Mouse (Mus musculus): ENCODE results near the gene Ceacam3.
"Not testable (repeated sequence)": the region's sequence is repeated elsewhere in the genome, so short reads cannot be mapped to it uniquely, and the experiment has no call there.

Gene Ceacam3

DNA sequence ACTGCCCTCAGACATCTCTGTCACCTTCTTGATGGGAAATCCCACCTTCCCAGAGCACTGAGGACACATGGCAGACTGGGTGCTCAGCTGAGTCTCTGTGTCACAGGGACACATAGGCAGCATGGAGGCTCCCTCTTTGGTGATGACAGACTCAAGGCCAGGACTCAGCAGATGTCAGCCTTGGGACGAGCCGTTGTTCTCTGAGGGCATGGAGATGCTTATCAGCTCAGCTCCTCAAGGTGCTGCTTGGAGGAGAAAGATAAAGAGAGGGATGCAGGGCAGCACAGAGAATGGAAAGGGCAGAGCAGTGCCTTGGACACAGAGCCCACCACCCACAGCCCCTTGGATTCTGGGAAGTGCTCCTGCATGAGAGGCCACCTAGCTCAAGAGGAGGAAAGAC lies at the start of gene Ceacam3:
Gene Ceacam3, plus strand, starts transcription at position 352 of the 400 bp plus-strand sequence.
- in situ Hi-C loops (cut with MboI), result no loop called here

GRCm38 (mm10) chr7:17101631-17102030 lies 48.5 kb upstream of the Ceacam3 start:
- in situ Hi-C loops (cut with MboI), result not testable (repeated sequence)

DNA sequence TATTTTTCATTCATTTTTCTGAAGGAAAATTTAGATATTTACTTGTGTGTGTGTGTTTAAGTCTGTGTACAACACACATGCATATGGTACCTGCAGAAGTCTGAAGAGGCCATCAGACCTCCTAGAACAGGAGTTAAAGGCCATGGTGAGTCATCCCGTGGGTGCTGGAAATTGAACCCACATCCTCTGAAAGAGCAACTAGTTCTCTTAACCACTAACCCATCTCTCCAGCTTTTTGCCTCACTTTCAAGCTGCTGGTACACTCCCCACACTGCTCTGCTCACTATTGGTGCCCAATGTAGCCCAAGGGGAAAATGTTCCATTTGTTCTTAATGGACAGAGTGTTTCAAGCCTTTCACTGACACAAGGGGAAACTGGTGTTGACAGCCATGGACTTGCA lies 14.8 kb upstream of the Ceacam3 start:
- in situ Hi-C loops (cut with MboI), result no loop called here

- in situ Hi-C loops (cut with MboI), result no loop called here
Measured at GRCm38 (mm10) chr7:17155634-17156033, 5.6 kb downstream of the Ceacam3 start.

- in situ Hi-C loops (cut with MboI), result no loop called here
Measured at GRCm38 (mm10) chr7:17156885-17157677, 7.0 kb downstream of the Ceacam3 start.

GRCm38 (mm10) chr7:17159011-17159410 lies 8.9 kb downstream of the Ceacam3 start:
- in situ Hi-C loops (cut with MboI), result no loop called here

DNA sequence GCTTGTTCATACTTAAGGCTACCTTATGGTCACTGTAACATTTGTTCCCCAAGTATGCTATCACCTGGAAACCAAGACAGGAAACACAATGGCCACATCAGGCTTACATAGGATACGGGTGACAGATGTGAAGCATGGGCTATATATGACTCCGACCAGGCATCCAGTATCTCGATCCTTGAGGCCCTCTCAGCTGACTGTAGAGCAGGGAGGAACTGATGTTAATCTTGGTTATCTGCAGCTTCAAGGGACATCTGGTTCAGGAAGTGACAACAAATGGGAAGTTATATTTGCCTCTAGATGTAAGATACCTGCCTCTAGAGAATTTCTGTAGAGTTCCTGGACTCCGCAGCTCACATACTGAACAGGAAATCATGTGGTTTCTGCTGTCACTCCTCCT lies 21.7 kb downstream of the Ceacam3 start:
- in situ Hi-C loops (cut with MboI), result no loop called here

- in situ Hi-C loops (cut with MboI), result no loop called here
Measured at GRCm38 (mm10) chr7:17203177-17203576, 53.1 kb downstream of the Ceacam3 start, which contains the start of gene Psg29. Gene Psg29 (plus strand): TSS chr7:17203477.

DNA sequence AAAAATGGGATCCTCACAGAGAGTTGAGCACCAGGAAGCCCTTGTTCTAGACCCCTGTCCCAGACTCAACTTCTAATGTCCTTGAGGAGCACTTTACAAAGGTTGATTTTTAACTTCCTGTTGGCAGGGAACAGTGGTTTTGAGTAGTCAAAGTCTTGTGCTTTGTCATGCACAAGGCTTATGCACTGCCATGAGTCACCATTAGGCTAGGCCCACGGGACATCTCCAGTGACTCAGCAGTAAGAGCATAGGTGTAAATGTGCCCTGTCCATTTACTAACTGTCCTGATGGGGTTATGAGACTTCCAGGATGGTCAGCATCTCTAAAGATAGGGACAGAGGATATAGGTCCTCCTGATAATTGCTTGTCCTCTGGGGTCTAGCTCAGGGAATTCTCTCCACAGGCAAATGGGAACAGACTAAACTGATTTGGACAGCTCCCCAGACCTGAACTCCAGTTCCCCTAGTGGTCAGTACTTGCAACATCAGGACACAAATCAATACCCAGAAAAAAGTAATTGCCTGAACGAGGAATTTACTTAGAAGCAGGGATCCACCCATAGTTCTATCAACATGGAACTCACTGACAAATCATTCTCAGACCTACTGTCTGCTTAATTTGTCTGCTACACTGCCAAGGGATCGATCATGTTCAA lies 55.6 kb downstream of the Ceacam3 start:
- in situ Hi-C loops (cut with MboI), result no loop called here
